Mouse (Mus musculus): ENCODE measurements around the gene Myof. TPM values are rescaled to one million over a fixed set of nuclear protein-coding genes. Genes with fewer than 3 reads are reported as not detected.

The Myof gene
- polyA plus RNA-seq, 1 experiment from 2014 or later = 24.6 TPM

DNA sequence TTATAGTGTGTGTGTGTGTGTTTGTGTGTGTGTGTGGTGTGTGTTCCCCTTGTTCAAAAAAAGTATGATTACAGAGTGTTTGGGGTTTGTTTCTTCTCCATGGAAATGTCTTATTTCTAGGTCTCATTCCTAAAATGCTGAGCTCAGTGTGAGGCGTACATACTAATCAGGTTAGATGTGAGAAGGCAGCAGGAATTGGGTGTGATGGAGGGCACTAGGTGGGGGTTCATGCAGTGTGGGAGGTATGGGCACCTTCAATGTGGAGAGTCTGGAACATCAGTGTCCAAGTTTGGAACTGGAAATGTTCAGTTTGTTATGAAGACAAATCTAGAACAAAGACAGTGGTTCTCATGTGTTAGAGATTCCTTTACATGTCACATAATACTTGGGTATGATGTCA is 191.3 kb downstream of the Myof start:
- 52% methylated on average over 1 of the region's 1 CpGs for whole genome bisulfite sequencing
- no peak for ATAC-seq (ENCODE audit: low read depth)
- Histone ChIP-seq H3K9me3 (ENCODE audit: control insufficient read depth, low read length) (no peaks in the 10 kb centered on the region), H3K27ac (replicated peaks; ENCODE audit: low read depth, low read length) (no peak overlapping the region), H3K4me2 (ENCODE audit: low read depth, low read length) (no peak overlapping the region), H3K4me3 (ENCODE audit: low read depth, low read length) (no peak overlapping the region), H3K4me1 (ENCODE audit: control insufficient read depth, insufficient read depth, low read length) (no peaks in the 10 kb centered on the region), H3K9ac (ENCODE audit: low read depth, low read length) (no peak overlapping the region), H3K36me3 (ENCODE audit: control insufficient read depth, insufficient read depth, low read length) (no peaks in the 10 kb centered on the region), H3K27me3 (replicated peaks; ENCODE audit: control insufficient read depth, insufficient read depth, low read length) (no peaks in the 10 kb centered on the region)
- no peak for DNase-seq (ENCODE audit: low spot score)

DNA sequence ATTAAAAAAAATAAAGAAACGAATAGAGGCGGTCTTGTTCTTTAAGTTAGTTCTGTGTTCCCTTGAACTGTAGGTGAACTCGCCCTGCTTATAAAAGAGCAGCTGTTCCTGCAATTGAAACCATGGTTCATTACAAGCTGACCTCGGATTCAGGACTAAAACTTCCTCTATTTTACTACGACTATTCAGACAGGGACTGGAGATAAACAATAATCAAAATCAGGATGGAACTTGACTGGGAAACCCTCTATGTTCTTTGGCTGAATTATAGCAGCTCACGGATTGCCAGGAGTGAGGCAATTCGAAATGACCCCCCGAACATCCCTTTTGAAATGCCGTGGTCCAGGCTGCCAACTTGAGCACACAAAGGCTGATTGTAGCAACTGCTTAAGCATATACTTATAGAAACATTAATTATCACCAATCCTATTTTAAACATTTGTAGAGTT is 191.8 kb downstream of the Myof start:
- ATAC-seq (ENCODE audit: low read depth) = peak; percentile 57; the same call in 1 of the 2 replicates
- Histone ChIP-seq H3K4me3 (ENCODE audit: low read depth, low read length) (no peak overlapping the region), H3K9ac (ENCODE audit: low read depth, low read length) (no peak overlapping the region), H3K4me2 (ENCODE audit: low read depth, low read length) (no peak overlapping the region), H3K9me3 (ENCODE audit: control insufficient read depth, low read length) (no peaks in the 10 kb centered on the region), H3K36me3 (ENCODE audit: control insufficient read depth, insufficient read depth, low read length) (no peaks in the 10 kb centered on the region), H3K4me1 (ENCODE audit: control insufficient read depth, insufficient read depth, low read length) (no peaks in the 10 kb centered on the region), H3K27me3 (replicated peaks; ENCODE audit: control insufficient read depth, insufficient read depth, low read length) (no peaks in the 10 kb centered on the region), H3K27ac (replicated peaks; ENCODE audit: low read depth, low read length) (no peak overlapping the region; the same call in 1 of the 2 replicates)
- DNase-seq (ENCODE audit: low spot score) = peak; percentile 72
- 31% methylated on average over 9 of the region's 9 CpGs for WGBS

Other genes starting within 250 kb of the Myof start
- gene Cep55, start 11.4 kb upstream of the Myof start, polyA plus RNA-seq (2014; fragmentation: Nextera tagmentation; extraction: Ambion mirVana) = 18.2 and 23.0 TPM in 2 replicates
- 0.52 and 0.56 TPM in 2 replicates for gene Ffar4, start 53.5 kb upstream of the Myof start, polyA plus RNA-seq (2014; fragmentation: Nextera tagmentation; extraction: Ambion mirVana)
- 18.3 and 20.9 TPM in 2 replicates for gene Rbp4, start 81.7 kb upstream of the Myof start, polyA plus RNA-seq (2014; fragmentation: Nextera tagmentation; extraction: Ambion mirVana)
- not detected in 2 replicates for gene Pde6c, start 89.2 kb upstream of the Myof start, polyA plus RNA-seq (2014; fragmentation: Nextera tagmentation; extraction: Ambion mirVana)
- 26.0 and 27.3 TPM in 2 replicates for gene Fra10ac1, start 180.6 kb upstream of the Myof start, polyA plus RNA-seq (2014; fragmentation: Nextera tagmentation; extraction: Ambion mirVana)
- 5.9 and 6.1 TPM in 2 replicates for gene Lgi1, start 221.0 kb upstream of the Myof start, polyA plus RNA-seq (2014; fragmentation: Nextera tagmentation; extraction: Ambion mirVana)

Data from embryonic facial prominence, embryonic 14.5 days (tissue).